Mouse (Mus musculus): ENCODE measurements at regions not wholly inside any gene's neighbourhood (a gene's known extent, or its start where the extent isn't known, plus 50 kb on each side); places are given as distances from the start of the nearest gene placed in this dataset.
"Not testable (repeated sequence)": the region's sequence is repeated elsewhere in the genome, so short reads cannot be mapped to it uniquely, and the experiment has no call there.

DNA sequence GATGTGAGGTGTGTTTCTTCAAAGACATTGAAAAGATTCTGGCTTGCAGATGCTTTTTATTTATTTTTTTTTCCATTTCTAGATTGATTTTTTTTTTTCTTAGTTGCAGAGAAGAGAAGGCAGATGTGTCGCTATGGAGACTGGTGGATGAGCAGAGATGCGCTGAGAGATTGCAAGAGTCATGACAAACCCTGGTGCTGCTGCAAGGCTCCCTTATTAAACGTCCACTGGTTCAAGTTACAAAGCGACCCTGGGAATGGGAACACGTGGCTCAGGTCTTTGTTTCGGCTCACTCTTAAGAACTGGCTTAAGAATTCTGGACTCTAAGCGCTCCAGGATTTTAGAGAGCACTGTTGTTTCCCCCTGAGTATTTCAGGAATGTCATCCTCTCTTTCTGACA is 403.1 kb downstream of the Med10 start:
- no peak for DNase-seq

DNA sequence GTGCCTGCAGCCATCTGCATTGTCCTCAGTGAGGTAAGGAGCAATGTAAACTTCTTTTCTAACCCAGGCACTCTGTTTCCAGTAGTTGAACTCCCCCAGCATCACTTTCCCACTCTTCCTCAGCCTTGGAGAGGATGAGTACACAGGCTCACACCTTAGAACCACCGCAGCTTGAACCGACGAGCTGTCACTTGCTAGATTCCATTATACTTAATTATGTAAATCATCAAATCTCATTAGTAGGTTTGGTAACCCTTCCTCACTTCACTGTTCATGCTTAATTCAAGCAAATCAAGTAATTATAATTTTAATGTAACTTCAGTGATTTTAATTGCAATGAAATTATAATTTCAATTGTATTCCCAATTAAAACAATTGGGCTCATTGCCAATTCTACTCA is 408.0 kb downstream of the Med10 start:
- no peak for DNase-seq

DNA sequence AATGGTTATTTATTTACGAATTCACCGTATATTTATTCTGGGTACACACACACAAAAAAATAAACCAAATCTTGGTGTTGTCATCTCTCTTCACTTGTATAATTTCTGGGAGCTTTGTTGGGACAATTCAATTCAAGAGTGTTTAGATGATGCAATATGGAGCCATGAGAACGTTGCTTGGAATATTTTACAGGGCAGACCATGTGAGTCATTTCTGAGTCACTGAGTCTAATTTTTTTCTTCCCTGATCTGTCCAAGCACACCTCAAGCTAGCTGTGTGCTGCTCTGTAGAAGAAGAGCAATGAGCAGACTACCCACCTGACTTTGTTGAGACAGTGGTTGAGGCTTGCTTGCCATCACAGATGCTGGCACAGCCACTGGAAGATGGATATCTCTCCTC is 410.8 kb downstream of the Med10 start:
- DNase-seq = no peak

DNA sequence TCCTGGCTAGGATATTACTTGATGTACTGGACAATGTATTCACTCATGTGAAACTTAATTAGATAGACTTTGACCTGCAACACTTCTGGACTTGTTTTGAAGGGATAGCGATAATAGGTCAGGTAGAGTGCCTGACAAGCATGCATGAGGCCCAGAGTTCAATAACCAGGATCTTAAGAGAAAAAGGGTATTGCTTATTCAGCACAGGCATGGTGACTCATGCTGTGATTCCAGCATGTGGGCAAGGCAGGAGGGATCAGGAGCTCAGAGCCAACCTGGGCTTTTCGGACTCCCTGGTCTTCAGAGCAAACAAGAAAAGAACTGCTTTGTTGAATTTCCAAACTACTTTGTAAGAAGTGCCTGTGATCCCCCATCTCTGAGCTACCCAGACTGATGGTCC is 411.4 kb downstream of the Med10 start:
- DNase-seq = no peak

DNA sequence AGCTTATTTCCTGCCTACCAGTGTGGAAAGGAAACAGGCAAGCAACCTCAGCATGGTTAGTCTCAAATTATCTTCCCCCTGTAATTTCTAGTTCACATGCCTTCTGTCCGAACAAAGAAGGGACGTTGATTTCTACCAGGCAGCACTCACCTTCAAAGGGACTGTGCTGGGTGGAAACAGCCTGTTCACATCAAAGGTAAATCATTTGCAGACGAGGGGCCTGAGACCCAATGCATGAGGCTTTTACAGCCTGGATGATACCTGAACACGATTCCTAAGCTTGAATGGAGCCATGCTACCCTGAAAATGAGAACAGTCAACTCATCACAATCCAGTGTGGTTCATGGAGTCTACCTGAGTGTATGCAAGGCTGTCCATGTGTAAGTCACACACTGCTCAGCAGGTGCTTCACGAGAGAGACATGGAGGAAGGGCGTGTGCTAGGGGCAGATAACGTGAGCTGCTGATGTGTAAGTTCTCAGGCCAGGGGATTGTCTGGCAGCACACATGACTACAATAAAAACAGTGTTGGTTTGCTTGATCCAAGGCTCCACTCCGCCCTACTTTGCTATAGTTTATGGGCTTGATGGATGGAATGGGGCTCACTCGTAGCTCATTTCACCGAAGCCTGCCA is 411.9 kb downstream of the Med10 start:
- DNase-seq = no peak

DNA sequence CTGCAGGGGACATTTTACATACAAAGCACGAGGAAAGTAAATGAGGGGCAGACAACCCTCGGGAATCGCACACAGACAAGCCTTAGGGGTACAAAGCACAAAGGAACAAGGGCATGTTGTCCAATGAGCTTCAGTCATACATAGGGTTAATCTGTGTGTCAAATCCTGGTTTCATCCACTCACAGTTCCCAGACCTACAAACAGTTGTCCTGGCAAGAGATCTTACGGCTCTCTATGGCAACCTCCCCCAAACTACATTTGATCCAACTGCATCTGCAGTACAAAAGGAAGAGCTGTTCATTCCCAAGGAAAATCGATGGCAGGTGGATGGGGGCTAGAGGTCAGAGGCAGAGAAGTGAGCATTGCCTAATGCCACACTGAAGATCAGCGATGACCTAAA is 413.9 kb downstream of the Med10 start:
- DNase-seq = no peak

DNA sequence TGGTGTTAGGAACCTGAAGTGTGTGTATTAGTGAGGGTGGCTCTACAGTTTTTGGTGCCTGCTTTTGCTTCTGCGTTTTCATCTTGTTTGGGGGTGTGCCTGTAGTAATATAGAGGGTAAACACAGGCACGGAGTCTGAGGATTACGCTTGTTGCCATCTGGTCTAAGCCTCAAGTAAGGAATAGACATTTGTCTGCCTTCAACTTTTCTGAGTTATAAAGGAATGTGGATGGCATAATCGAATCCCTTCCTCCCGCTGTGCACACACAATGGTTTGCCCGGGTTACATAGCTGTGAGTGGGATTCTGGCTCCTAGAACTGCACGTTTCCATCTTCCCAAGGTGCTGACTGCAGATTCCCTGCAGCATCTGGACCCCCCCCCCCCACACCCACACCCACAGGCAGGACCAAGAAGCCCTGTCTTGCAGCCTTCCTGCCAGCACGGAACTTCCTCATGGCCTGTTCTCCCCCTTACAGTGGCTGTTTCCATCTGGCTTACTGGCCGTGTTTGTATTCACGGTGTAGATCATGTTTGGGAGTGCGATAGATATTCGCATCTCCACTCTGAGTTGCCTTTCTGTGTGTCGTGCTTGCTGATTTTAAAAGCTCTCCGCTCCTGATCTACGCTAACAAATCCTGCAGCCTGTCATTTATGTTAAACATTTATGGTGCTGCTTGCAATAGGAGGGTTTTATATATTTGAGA is 415.4 kb downstream of the Med10 start:
- no peak for DNase-seq

DNA sequence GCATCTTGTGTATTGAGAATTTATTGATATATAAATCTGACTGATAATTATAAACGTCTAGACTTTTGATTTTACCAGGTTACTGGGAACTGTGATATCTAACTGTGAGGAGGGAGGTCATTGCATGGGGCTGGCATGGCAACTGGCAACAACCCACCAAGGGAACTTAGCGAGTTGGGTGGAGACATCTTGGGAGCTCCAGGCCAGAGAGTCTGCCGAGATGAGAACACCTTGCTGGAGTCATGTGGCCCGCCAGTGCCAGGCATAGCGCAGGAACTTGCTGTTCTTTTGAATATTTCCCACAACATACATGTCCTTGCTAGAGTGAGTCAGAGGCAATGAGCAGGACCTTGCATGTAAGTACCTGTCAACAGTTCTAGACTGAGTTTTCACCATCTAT is 413.9 kb downstream of the Ice1 start:
- DNase-seq = no peak

DNA sequence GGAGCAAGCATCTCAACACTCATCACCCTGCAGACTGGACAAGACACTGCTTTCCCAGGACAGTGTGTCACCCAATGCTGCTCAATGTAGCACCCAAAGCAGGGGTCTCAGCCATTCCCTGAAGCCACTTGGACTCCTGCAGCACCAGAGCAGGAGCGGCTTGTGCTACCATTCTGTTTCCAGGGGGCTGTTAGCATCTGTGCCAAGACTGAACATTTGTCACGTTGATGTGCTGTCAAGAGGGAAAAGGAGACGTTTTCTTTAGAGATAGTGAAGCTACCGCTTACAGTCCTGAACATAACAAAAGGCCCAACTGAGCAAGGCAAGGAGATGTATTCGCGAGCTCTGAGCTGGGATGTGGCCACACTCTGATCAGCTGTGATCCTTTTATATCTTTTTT is 410.3 kb downstream of the Ice1 start:
- no peak for DNase-seq

DNA sequence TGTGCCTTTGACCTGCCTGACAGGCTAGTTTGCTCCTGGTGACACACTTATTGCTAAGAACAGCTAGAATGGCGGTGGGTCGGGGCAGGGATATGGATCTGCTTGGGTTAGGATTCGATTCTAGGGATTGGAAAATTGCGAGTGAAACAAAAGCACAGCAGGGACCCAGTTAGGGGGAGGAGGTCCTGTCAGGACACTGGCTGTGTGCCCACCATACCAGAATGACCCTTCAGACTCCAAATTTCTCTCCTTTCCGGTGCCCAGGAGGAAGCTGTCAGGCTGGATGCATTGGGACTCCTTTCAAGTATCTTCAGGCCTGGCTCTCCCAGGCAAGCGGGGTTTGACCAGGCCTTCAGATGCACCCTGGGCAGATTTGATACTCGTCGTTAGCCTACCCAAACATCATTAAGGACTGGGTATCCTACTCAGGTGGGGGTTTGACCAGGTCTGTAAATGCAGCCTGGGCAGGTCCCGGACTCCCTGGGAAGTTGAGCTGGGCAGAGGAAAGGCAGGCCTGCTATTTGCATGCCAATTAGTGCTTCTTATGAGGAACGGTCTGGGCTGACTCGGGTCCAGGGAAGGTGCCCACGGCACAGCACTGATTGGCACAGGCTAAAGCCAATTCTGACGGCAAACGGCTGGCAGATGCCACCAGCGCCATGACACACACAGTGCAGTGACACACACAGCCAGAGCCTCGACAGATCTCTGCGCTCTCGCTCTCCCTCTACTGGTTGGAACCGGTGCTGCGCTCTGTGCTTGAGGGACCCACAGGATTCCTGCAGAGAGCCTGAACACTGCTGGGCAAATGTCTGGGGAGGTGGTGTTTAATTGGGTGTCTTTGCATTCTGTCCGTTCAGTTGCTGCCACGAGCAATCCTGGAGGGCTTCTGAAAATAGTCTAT is 403.3 kb downstream of the Ice1 start:
- peak; percentile 81 to 87 for DNase-seq

DNA sequence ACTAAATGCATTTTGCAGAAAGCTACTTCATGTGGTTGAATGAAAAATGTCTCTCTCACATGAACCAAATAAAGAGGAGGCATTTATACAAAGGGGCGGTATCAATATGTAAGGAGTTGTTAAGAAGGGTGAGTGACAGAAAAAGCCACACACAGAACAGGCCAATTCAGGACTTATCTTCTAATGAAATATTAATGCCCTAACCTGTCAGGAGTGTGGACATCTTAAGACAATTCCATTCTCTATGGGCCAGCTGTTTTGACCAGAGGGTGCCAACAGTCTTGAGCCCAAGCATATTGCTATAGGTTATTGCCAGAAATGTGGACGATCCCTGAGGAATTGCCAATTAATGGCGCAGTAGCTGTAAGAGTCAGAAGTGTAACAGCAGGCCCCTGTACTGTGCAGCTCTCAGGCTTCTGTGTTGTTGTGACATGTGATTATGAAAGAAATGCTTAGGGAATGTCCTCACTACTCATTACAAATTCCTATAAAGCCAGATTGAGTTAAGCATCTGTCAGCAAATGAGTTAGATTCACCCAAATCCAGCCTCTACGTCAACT is 393.8 kb downstream of the Ice1 start:
- DNase-seq = no peak

DNA sequence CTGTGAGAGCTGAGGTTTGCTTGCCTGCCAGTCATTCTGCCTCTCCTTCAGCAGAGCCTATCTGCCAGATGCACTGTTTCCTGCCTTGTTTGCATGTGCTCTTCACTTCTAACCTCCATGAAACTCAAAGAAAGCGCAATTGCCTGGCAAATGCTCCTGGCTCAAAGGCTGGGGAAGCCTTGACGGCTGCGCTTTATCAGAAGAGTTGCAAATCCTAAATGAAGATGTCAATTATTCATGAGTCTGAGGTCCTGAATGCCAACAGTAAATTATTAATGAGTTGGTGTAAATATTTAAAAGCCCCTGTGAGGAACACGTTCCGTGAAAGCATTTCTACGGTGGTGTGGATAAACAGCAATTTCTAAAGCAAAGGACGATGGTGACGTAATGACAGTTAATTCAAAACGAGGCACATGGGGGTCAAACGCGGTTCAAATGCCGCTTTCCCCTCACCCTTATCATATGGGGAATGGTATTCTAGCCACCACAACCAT is 377.4 kb downstream of the Ice1 start:
- DNase-seq = no peak

DNA sequence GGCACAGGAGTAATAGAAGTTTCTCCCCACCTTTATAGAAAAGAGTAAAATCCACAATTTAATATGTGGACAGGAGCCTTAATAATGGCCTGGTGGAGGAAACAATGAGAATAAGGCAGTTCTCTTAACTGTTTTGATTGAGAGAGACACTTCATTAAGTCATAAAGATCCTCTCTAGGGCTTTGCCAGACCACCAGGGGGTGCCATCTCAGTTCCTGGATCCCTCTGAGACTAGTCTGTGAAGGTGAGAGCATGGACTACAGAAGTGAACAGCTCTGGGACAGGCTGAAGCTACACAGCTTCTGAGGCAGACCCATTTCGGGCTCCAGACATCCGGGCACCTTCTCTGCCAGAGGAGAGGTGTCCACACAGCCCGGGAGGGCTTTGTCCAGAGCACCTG is 373.8 kb downstream of the Ice1 start:
- DNase-seq = no peak

DNA sequence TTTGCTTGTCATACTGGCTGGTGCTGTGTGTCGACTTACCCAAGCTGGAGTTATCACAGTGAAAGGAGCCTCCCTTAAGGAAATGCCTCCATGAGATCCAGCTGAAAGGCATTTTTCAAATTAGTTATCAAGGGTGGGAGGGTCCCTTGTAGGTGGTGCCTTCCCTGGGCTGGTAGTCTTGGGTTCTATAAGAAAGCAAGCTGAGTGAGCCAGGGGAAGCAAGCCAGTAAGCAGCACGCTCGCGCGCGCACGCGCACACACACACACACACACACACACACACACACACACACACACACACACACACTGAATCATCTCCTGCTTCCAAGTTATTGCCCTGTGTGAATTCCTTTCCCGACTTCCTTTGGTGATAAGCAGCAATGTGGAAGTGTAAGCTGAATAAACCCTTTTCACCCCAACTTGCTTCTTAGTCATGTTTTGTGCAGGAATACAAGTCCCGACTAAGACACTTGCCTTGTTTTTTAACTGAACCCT is 360.5 kb downstream of the Ice1 start:
- DNase-seq = not testable (repeated sequence)

DNA sequence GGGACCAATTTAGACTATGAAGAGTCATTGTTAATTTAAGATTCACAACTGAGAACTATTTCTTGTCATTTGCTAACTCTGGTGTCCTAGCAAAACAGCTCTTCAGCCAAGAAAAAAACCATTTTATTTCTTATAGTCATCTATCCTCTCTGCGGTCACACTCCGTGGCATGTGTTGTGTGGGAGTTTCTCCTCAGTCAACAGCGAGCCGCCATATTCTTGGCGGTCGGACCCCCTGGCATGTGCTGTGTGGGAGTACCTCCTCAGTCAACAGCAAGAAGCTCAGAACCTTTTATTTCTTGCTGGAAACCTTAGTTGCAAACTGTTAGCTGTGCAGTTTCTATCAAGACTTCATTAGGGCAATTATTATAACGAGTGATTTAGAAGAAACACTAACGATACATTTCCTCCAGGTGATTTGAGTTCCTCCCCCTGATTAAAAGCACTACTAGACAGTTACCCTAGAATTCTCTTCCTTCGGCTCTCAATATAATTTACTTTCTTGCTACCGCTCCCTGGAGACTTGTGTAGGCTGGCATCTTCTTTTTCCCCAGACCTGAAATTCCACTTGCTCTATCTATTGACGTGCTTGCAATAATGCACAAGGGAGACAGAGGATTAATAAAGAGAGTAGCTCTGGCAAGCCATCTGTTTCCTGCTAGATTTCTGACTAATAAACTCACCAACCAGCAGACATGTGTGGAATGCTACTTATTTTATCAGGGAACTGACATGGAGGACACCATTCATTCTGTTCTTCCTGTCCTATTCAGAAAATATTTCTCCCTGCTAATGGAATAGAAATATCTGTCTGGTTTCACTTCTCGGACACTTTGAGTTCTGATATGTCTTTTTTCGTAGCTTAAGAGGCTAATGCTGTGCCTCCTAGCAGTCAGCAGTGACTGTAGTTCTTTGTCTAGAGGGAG is 359.5 kb downstream of the Ice1 start:
- DNase-seq = peak; percentile 79 to 84

DNA sequence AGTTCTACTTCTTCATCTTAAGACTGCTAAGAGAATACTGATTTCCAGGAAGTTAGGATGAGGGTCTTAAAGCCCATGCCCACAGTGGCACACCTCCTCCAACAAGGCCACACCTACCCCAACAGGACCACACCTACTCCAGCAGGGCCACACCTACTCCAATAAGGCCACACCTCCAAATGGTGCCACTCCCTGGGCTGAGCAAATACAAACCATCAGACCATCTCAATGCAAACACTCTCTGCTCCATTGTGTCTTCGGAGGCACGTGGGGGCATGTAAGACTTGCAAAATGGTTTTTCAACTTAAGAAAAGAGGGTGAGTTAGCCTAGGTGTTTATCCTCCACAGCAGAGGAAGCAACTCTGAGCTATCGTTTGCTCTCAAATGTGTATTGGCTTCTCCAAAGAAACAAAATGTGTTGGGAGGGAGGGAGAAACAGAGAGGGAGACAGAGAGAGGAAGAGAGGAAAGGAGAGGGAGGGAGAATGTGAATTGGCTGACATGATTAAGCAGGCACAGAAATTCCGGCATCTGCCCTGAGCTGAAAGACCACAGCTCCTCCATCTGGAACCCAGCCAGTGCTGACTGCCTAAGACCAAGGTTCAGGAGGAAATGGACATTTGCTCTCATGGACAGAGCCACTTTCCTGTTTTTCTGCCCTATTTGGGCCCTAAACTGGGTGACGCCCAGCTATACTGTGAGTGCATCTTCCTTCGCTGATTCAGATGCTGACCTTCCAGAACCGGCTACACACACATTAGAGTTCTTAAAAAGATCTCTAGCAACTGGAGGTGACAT is 356.2 kb downstream of the Ice1 start:
- DNase-seq = no peak

DNA sequence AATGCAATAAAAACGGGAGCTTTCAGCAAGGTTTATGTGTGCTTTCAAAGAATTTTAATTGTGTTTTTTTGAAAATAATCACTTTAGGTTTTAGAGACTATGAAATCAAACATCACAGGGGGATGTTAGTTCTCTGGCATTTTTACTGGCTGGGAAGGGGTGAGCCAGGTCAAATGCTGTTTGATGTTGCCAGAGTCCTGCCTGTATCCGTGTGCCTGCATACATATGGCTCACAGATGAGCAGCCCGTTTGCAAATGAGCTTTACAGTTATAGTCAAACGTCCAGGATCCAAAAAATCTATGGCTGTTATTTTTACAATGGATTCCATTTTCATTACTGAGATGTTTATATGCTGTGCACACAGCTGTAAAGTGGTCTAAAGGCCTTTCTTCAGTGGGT is 354.7 kb downstream of the Ice1 start:
- DNase-seq = no peak

DNA sequence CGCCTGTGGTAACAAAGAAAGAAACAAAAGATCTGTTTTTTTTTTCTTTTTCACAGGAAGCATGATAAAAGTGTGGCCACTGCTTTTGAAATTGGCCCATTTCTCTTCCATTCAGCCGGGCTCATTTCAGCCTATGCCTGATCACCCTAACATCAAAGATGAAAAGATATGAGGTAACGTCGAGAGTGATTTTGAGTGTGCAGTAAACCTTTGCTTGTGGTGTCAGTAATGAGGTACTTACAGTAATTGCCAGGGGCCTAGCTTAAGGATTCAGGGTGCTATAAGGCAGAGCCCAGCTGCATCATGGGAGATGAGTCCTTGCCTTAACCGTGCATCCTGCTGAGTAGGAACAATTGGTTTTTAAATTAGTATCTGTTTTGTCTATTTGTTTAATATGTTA is 354.2 kb downstream of the Ice1 start:
- DNase-seq = no peak

DNA sequence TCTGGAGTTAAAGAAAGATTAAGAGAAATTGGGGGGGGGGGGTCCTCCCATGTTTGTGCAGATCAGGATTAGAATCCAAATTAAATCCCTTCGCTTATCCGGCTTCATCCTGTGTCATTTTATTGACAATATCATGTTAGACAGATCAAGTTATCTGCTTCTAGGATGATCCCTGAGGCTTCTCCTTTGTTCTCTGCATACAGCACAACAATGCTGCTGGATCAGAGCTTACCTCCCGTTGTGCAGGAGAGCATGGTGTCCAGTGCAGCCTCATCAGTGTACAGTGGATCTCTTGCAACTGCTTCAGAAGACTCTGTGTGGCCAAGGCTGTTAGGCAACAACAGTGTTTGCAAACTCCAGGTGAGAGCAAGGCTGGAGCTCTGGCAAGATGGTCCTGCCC is 344.7 kb downstream of the Ice1 start:
- no peak for DNase-seq

DNA sequence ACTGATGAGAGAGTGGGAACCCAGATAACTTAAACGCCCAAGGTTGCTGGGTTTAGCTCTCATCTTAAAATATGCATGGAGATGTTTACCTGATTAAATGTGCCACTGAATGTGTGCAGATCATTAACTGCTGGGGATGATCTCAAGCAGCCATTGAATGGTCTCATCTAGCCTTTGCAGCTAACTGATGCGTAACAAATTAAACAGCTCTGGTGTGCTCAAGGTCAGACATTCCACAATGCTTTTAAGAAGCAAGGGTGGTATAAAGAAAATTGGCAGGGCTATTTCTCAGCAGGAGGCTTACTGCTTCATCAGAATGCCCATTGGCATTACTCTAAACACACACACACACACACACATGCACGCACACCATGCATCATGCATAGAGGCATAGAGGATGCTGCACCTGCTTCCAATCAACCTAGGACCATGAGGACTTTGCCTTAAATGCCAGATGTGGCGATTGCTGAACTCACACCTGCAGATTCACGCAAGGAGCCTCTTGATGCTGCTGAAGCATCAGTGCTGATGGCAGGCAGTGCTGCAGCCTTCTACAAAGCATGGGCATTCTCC is 333.4 kb downstream of the Ice1 start:
- no peak for DNase-seq

DNA sequence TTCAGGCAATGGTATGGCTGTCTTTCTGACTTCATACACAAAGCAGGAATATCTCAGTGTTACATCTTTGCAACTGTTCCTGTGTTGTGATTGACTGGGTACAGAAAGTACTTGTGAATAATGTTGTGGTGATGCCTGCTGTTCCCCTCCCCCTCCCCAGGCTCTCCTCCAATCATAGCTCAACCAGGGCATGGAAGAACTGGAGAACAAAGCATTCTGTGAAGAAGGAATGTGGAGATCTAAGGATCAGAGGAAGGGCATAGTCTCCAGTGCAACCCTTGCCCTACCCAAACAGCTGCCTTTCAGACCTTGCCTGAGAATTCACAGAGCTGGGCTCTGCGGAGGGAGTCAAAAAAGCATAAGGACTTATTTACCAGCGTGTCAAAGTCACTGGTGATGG is 326.9 kb downstream of the Ice1 start:
- no peak for DNase-seq
